In genomic region chr7:28849700-28850236, GRCm38 (mm10) we compare ENCODE assay signal across 14 mouse cellular contexts. TPM values are rescaled to one million over a fixed set of nuclear protein-coding genes. Genes with fewer than 3 reads are reported as not detected.
DNase-seq lines count a peak whose midpoint lies in the region; ATAC-seq and TF ChIP-seq lines count a peak whose summit lies in the region.
"Had no signal": no experiment of that assay in that cellular context is flagged by ENCODE, and none has a peak within 500 bp of the region (broad histone marks: within the 10 kb centered on the region; RNA-seq: fewer than 3 reads in every experiment).

No protein-coding gene starts in this region.

- no peak overlapping the region for H3K4me3 ChIP-seq in heart, embryonic 15.5 days
- H3K4me3 ChIP-seq in embryonic facial prominence, embryonic 12.5 days, result no peak overlapping the region
- no peak overlapping the region for H3K4me3 ChIP-seq in limb, embryonic 11.5 days (ENCODE audit: low read depth, low read length)
- no peak overlapping the region for H3K4me3 ChIP-seq in forebrain, postnatal 0 days (ENCODE audit: low read depth, low read length)
- H3K4me3 ChIP-seq: midbrain, embryonic 10.5 days had no signal

- DNase-seq in heart, adult 18-20 months, result no peak
- peak; percentile 70 for DNase-seq in 3T3-L1 (ENCODE audit: low read depth, low spot score)
- peak; percentile 52 for DNase-seq in limb, embryonic 11.5 days (ENCODE audit: low spot score)
- no peak for DNase-seq in spleen, postnatal 4 days (ENCODE audit: low spot score in 2 of 2)
- no peak for DNase-seq in forebrain, postnatal 0 days
- no peak for DNase-seq in cerebellum, postnatal 10 days
- DNase-seq: adrenal gland, postnatal 14 days; kidney, adult 18-20 months; lung, adult 18-20 months; retina, postnatal 1 day had no signal

- no peak overlapping the region for H3K9ac ChIP-seq in heart, embryonic 15.5 days
- H3K9ac ChIP-seq in embryonic facial prominence, embryonic 12.5 days, result no peak overlapping the region
- H3K9ac ChIP-seq in limb, embryonic 11.5 days (ENCODE audit: low read length), result no peak overlapping the region
- H3K9ac ChIP-seq in forebrain, postnatal 0 days, result no peak overlapping the region

- H3K27me3 ChIP-seq in heart, embryonic 15.5 days, result no peaks in the 10 kb centered on the region
- no peaks in the 10 kb centered on the region for H3K27me3 ChIP-seq in embryonic facial prominence, embryonic 12.5 days
- no peaks in the 10 kb centered on the region for H3K27me3 ChIP-seq in limb, embryonic 11.5 days (ENCODE audit: control insufficient read depth, insufficient read depth, low read length)
- no peaks in the 10 kb centered on the region for H3K27me3 ChIP-seq in forebrain, postnatal 0 days (ENCODE audit: insufficient read depth, low read length)

- 0 out of 2 replicates have a peak, but pooled peaks have one; percentile 18 for ATAC-seq in heart, embryonic 15.5 days (replicated peaks; ENCODE audit: insufficient number of reproducible peaks, insufficient read depth, low FRiP score, low read depth)
- peak; percentile 64 for ATAC-seq in embryonic facial prominence, embryonic 12.5 days (ENCODE audit: insufficient number of reproducible peaks, insufficient read depth, low FRiP score, low TSS enrichment)
- peak; percentile 69 for ATAC-seq in limb, embryonic 11.5 days (ENCODE audit: insufficient number of reproducible peaks, low FRiP score, low TSS enrichment, low read depth)
- no peak for ATAC-seq in forebrain, postnatal 0 days

- H3K4me1 ChIP-seq in heart, embryonic 15.5 days (replicated peaks), result peaks cover 3% of the 10 kb centered on the region; the same call in 1 of the 2 replicates
- peaks cover 5% of the 10 kb centered on the region; the same call in 1 of the 2 replicates for H3K4me1 ChIP-seq in embryonic facial prominence, embryonic 12.5 days
- peaks cover 8% of the 10 kb centered on the region; the same call in 1 of the 2 replicates for H3K4me1 ChIP-seq in limb, embryonic 11.5 days (ENCODE audit: control insufficient read depth, insufficient read depth, low read length)
- no peaks in the 10 kb centered on the region for H3K4me1 ChIP-seq in forebrain, postnatal 0 days (ENCODE audit: insufficient read depth)
- H3K4me1 ChIP-seq: midbrain, embryonic 10.5 days had no signal

- no peak overlapping the region for H3K27ac ChIP-seq in heart, embryonic 15.5 days
- H3K27ac ChIP-seq in embryonic facial prominence, embryonic 12.5 days, result peak overlapping the region; percentile 72
- H3K27ac ChIP-seq in limb, embryonic 11.5 days (replicated peaks; ENCODE audit: low read depth, low read length), result no peak overlapping the region; the same call in 1 of the 2 replicates
- no peak overlapping the region for H3K27ac ChIP-seq in forebrain, postnatal 0 days (ENCODE audit: low read depth, low read length)
- H3K27ac ChIP-seq: midbrain, embryonic 10.5 days had no signal

- no peak overlapping the region for H3K4me2 ChIP-seq in heart, embryonic 15.5 days
- no peak overlapping the region for H3K4me2 ChIP-seq in embryonic facial prominence, embryonic 12.5 days (replicated peaks)
- H3K4me2 ChIP-seq in limb, embryonic 11.5 days (ENCODE audit: low read depth, severe bottlenecking), result no peak overlapping the region
- H3K4me2 ChIP-seq in forebrain, postnatal 0 days (ENCODE audit: low read depth), result no peak overlapping the region

- TF ChIP-seq CTCF in forebrain, postnatal 0 days (IDR thresholded peaks at IDR 0.05; ENCODE audit: low read depth), result no peak

- 28% methylated on average over 1 of the region's 1 CpGs for WGBS in heart, embryonic 15.5 days
- 25% methylated on average over 1 of the region's 1 CpGs for WGBS in embryonic facial prominence, embryonic 12.5 days
- 19% methylated on average over 1 of the region's 1 CpGs for WGBS in limb, embryonic 11.5 days
- WGBS in forebrain, postnatal 0 days, result 43% methylated on average over 1 of the region's 1 CpGs

- no peaks in the 10 kb centered on the region for H3K36me3 ChIP-seq in heart, embryonic 15.5 days
- no peaks in the 10 kb centered on the region for H3K36me3 ChIP-seq in embryonic facial prominence, embryonic 12.5 days
- no peaks in the 10 kb centered on the region for H3K36me3 ChIP-seq in limb, embryonic 11.5 days (ENCODE audit: control insufficient read depth, insufficient read depth, low read length)
- no peaks in the 10 kb centered on the region for H3K36me3 ChIP-seq in forebrain, postnatal 0 days (ENCODE audit: insufficient read depth)
- H3K36me3 ChIP-seq: midbrain, embryonic 10.5 days had no signal

- H3K9me3 ChIP-seq in heart, embryonic 15.5 days (replicated peaks), result no peaks in the 10 kb centered on the region
- no peaks in the 10 kb centered on the region for H3K9me3 ChIP-seq in embryonic facial prominence, embryonic 12.5 days
- H3K9me3 ChIP-seq in limb, embryonic 11.5 days (ENCODE audit: control insufficient read depth, low read length), result no peaks in the 10 kb centered on the region
- H3K9me3 ChIP-seq in forebrain, postnatal 0 days (ENCODE audit: low read length), result no peaks in the 10 kb centered on the region

RNA-seq across cellular contexts. Expression of gene Lgals7, which starts 13.9 kb away (rescaled TPM):
- polyA plus RNA-seq in heart, embryonic 15.5 days (2015; fragmentation: Nextera tagmentation; extraction: Ambion mirVana), result 1.7 and 2.7 TPM in 2 replicates
- total RNA-seq in heart, adult 18-20 months (2021), result 1 to 10 TPM in 1 of 2 experiments, under 1 TPM in 1; 0.93 to 1.8 TPM
- polyA plus RNA-seq in embryonic facial prominence, embryonic 12.5 days (2016; fragmentation: Nextera tagmentation; extraction: Ambion mirVana), result 2.4 and 4.2 TPM in 2 replicates
- polyA plus RNA-seq in limb, embryonic 11.5 days (2014; fragmentation: Nextera tagmentation; extraction: Ambion mirVana), result 1.3 and 2.6 TPM in 2 replicates
- total RNA-seq in forebrain, postnatal 0 days (2014; rRNA removed), result 2.8 and 10.4 TPM in 2 replicates
- polyA plus RNA-seq in forebrain, postnatal 0 days (2015; fragmentation: Nextera tagmentation; extraction: Ambion mirVana), result 3.5 and 3.8 TPM in 2 replicates
- total RNA-seq: left cerebral cortex, adult 8-10 months had no signal

RNA-seq across cellular contexts. Expression of gene Lgals4, which starts 16.1 kb away (rescaled TPM):
- 8.2 and 9.1 TPM in 2 replicates for polyA plus RNA-seq in heart, embryonic 15.5 days (2015; fragmentation: Nextera tagmentation; extraction: Ambion mirVana)
- total RNA-seq in heart, adult 18-20 months (2021), result 10 to 100 TPM in 1 of 2 experiments, 1 to 10 TPM in 1; 9.6 to 18.7 TPM
- 5.4 and 7.3 TPM in 2 replicates for polyA plus RNA-seq in embryonic facial prominence, embryonic 12.5 days (2016; fragmentation: Nextera tagmentation; extraction: Ambion mirVana)
- polyA plus RNA-seq in limb, embryonic 11.5 days (2014; fragmentation: Nextera tagmentation; extraction: Ambion mirVana), result 1.9 and 2.2 TPM in 2 replicates
- total RNA-seq in forebrain, postnatal 0 days (2014; rRNA removed), result 2.4 and 5.2 TPM in 2 replicates
- polyA plus RNA-seq in forebrain, postnatal 0 days (2015; fragmentation: Nextera tagmentation; extraction: Ambion mirVana), result 3.3 and 3.5 TPM in 2 replicates

RNA-seq across cellular contexts. Expression of gene Ech1, which starts 24.8 kb away (rescaled TPM):
- 224 and 234 TPM in 2 replicates for polyA plus RNA-seq in heart, embryonic 15.5 days (2015; fragmentation: Nextera tagmentation; extraction: Ambion mirVana)
- 1,000 to 10,000 TPM; 1,960 to 1,989 TPM for total RNA-seq in heart, adult 18-20 months (2021)
- 117 and 128 TPM in 2 replicates for polyA plus RNA-seq in embryonic facial prominence, embryonic 12.5 days (2016; fragmentation: Nextera tagmentation; extraction: Ambion mirVana)
- polyA plus RNA-seq in limb, embryonic 11.5 days (2014; fragmentation: Nextera tagmentation; extraction: Ambion mirVana), result 93.2 and 94.7 TPM in 2 replicates
- 79.6 and 88.3 TPM in 2 replicates for total RNA-seq in forebrain, postnatal 0 days (2014; rRNA removed)
- polyA plus RNA-seq in forebrain, postnatal 0 days (2015; fragmentation: Nextera tagmentation; extraction: Ambion mirVana), result 101 and 110 TPM in 2 replicates

RNA-seq across cellular contexts. Expression of gene Capn12, which starts 31.5 kb away (rescaled TPM):
- polyA plus RNA-seq in heart, embryonic 15.5 days (2015; fragmentation: Nextera tagmentation; extraction: Ambion mirVana), result 0.33 and 0.42 TPM in 2 replicates
- under 1 TPM; 0.31 to 0.35 TPM for total RNA-seq in heart, adult 18-20 months (2021)
- polyA plus RNA-seq in embryonic facial prominence, embryonic 12.5 days (2016; fragmentation: Nextera tagmentation; extraction: Ambion mirVana), result 0.26 and 0.36 TPM in 2 replicates
- polyA plus RNA-seq in limb, embryonic 11.5 days (2014; fragmentation: Nextera tagmentation; extraction: Ambion mirVana), result 0.59 and 0.62 TPM in 2 replicates
- total RNA-seq in forebrain, postnatal 0 days (2014; rRNA removed), result not detected in 2 replicates
- polyA plus RNA-seq in forebrain, postnatal 0 days (2015; fragmentation: Nextera tagmentation; extraction: Ambion mirVana), result 0.09 and 0.27 TPM in 2 replicates

RNA-seq across cellular contexts. Expression of gene Hnrnpl, which starts 41.4 kb away (rescaled TPM):
- 152 and 158 TPM in 2 replicates for polyA plus RNA-seq in heart, embryonic 15.5 days (2015; fragmentation: Nextera tagmentation; extraction: Ambion mirVana)
- 100 to 1,000 TPM; 196 to 224 TPM for total RNA-seq in heart, adult 18-20 months (2021)
- polyA plus RNA-seq in embryonic facial prominence, embryonic 12.5 days (2016; fragmentation: Nextera tagmentation; extraction: Ambion mirVana), result 372 and 383 TPM in 2 replicates
- 362 and 390 TPM in 2 replicates for polyA plus RNA-seq in limb, embryonic 11.5 days (2014; fragmentation: Nextera tagmentation; extraction: Ambion mirVana)
- total RNA-seq in forebrain, postnatal 0 days (2014; rRNA removed), result 261 and 264 TPM in 2 replicates
- polyA plus RNA-seq in forebrain, postnatal 0 days (2015; fragmentation: Nextera tagmentation; extraction: Ambion mirVana), result 172 TPM in 2 replicates

Comparison
In these comparisons a context has a peak if more than half of its experiments do, and no peak if none do; other contexts are left out.
1. DNase-seq: peak in 3T3-L1 (single experiment) and limb, embryonic 11.5 days (single experiment); none in heart, adult 18-20 months (0 of 2), spleen, postnatal 4 days (0 of 2), forebrain, postnatal 0 days (single experiment) and cerebellum, postnatal 10 days (0 of 2).